Mouse (Mus musculus): ENCODE data around the gene Rcl1.

- TF ChIP-seq CTCF (IDR thresholded peaks at IDR 0.05; ENCODE audit: insufficient read depth, low read length) (no peak), POLR2A (IDR thresholded peaks at IDR 0.05; ENCODE audit: borderline replicate concordance, extremely low read depth, low read depth, low read length) (no peak)
Observed at GRCm38 (mm10) chr19:29118196-29118595, 17.0 kb downstream of the Rcl1 start.
